Mouse (Mus musculus) forelimb bud, embryonic 11.5 days (tissue): Measurements from ENCODE around the gene Inpp5a.

ENCODE experiments used
- DNase-seq: peaks from one replicate; pipeline ENCODE4 v3.0.0-alpha.2; 2012; ENCODE audit warnings: low read depth, low spot score

The Inpp5a gene

DNA sequence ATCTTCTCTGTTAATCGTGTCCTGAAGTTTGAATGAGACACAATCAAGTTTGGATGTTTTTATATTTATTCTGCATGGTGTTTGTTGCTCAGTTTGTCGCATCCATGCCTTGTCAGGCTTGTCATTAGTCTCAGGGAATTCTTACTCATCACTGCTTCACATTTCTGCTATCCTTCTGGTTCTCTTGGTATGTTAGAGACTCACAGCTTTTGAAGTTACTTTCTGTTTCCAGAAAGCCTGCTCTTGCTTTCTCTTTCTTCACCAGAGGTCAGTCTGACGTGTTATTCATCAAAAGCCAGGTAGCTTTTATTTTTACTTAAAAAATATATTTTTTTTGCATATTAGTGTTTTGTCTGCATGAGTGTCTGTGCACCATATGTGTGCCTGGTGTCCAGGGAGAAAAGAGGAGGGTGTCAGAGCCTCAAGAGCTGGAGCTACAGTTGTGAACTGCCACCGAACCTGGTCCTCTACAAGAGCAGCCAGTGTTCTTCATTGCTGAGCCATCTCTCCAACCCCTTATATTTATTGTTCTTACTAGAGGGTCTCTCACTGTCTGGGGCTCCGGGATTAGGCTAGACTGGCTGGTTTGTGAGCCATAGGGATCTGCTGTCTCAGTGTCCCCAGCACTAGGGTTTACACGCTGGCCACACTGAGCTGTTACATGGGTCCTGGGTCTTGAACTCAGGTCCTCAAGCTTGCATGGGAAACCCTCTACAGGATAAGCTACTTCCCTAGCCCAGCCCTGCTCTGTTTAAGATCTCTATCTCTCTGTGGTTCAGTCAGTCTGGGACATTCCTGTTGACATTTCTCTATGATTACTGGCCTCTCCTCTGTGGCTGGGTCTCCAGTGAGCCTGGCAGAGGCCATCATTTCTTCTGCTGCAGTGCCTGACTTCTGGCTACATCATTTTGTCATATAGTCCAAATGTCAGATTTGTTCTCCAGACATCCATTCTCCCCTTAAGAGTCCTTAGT lies 51.3 kb downstream of the Inpp5a start:
- no peak for DNase-seq

DNA sequence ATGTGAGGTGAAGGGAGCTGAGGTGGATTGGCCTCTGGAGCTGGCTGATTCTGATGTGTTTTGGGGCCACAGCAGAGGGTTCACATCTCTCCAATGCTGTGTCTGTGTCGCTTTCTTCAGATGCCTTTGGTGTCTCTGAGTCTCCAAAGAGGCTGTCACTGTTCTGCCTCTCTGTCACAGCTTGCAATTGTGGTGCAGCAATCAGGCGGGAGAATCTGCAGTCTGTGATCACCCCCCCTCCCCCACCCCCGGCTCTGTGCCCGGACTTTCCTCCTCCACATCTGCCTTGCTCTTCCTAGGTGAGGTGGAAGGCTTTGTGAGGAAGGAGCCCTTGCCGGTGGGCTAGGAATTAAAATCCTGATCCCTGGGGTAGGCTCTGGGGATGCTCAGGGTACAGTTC lies 52.1 kb downstream of the Inpp5a start:
- DNase-seq, result no peak

DNA sequence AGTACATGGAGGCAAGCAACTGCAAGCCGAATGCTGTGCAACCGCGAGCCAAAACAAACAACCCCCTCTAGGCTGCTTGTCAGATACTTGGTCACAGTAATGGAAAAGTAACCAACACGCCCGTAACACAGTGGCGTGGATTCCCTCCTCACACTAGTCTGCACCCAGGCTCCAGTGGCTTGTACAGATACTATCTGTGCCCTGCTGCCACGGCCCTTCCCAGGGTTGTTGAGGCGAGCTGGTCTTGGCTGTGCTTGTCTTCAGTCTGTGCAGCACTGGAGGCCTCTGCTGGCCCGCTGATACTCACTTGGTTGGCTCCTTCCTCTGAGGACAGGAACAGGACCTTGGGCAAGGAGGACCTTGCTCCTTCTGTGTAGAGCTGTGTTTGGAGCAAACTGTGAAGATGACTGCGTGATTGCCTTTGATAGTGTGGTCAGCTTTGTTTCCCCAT lies 52.9 kb downstream of the Inpp5a start:
- DNase-seq, result no peak

DNA sequence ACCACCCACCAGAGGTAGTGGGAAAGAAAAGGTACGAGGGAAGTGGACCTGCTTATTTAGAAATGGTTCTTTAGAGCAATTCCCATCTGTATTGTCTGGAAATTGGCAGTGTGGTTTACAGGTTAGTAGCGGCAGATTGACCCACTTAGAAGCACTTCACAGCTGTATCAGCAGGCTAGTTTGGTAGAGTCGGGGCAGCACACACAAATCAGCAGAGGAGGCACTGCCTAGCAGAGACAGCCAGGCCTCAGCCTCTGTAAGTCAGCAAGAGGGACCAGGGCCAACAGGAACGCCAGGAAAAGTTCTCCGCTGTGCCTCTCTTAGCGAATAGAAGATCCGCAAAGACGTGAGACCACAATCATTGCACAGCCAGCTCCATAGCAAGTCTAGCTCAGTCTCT lies 56.7 kb downstream of the Inpp5a start:
- DNase-seq, result no peak

DNA sequence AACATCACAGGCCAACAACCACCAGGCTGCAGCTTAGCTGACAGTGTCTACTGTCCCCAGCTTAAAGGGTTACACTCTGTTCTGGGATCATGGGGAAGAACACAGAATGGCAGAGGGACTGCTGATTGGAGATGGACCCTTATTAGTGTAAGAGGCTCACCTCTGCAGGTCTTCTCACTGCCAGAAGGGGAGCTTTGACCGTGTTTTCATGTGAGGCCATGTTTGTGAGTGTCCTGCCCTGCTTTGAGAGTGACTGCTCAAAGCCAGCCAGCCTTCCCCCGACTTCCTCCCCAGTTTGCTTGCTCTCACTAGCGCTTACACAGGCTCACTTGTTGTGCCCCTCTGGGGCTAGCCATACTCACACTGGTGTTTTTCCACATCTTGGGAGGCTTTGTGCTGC lies 58.5 kb downstream of the Inpp5a start:
- no peak for DNase-seq

DNA sequence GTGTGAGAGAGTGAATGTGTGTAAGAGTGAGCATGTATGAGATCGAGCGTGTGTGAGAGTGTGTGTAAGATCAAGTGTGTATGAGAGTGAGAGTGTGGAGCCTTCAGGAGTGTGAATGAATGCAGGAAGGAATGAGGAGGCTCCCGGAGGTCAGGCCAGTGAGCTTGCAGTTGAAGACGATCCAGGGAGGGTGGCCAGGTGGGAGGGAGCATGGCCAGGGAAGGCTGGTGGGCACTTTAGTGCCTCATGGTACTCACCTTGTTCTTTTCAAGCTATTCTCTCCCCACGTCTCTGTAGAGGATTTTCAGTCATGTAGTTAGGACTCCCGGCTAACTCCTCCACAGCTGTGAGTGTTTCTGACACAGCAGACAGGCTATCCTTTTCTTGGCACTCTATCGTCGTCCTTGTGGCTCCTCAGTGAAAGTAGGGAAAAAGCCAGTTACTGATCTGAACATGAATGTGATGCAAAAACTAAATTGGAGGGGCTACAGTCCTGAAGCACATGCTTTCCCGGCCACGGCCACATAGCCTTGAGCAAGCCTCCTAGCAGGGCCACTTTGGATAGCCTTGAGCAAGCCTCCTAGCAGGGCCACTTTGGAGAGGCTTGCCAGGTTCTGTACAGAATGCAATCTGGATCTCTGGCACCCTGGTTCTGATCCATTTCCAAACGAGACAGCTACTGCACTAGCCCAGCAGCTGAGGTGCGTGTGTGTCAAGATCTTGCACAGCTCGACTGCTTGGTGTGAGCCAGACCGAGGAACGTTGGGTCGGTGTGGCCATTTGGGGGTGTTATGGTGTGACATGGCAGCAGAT lies 61.5 kb downstream of the Inpp5a start:
- no peak for DNase-seq

DNA sequence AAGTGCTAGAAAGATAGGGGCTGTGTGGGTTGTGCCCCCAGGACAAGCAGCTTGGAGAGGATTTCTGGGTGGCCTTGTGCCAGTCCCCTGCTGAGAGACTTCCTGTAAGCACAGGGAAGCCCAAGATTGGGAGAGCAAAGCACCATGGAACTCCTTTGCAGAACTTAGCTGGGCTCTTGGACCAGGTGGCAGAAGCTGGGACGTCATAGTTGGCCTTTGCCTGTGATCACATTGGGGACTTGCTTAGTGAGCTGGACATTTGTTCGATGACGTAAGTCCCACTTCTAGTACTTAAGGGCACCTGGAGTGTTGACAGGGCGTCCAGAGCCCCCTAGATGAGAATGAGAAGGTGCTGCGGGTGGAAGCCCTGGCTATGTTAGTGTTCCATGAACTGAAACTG lies 62.8 kb downstream of the Inpp5a start:
- DNase-seq, result no peak

DNA sequence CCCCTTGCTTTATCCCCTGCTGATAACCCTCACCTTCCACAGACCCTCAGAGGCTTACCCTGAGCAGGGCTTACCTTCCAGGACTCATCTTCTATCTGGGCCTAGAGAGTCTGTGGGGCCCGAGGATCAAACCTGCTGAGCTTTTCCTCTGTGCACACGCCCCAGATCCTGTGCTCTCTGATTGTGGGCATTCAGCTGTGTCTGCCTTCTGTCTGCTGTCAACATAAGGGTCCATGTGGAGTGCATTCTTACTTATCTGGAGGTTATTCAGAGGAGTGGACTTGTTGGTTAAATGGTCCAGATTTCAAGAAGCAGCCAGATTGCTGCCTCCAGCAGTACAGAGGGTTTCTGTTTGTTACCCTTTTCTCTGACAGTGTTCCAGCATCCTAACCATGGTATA lies 63.3 kb downstream of the Inpp5a start:
- no peak for DNase-seq

DNA sequence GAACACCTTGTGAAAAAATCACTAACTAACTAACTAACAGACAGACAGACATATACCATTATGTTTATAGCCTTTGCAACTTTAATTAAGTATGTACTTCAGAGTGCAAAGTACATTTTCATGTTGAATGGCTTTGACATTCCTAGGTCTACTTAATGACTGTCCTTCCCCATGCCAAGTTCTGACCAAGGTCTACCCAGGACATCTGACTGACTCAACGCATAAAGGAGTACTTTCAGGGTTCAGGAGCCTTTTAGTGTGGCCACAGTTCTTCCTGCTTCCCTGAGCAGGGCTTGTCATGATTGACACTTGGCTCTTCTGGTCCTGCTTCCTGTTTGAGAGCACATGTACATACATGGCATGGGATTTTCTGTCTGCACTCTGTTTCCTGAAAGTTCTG lies 64.3 kb downstream of the Inpp5a start:
- no peak for DNase-seq

DNA sequence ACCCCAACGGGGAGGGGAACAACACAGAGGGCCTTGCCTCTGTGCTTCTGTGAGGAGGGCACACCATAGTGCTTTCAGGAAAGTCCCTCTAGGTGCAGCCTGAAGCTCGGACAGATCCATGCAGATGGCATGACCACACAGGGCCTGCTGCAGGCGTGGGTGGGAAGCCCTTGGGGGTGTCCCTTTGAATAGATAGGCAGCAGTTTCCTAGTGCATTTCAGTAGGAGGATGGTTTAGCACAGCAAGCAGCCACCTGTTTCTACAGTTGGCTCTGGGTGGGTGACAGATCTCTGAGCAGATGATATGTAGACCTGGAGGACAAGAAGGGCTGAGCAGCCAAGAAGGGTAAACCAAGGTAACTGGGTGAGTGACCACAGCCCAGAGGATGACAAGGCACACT lies 65.4 kb downstream of the Inpp5a start:
- no peak for DNase-seq

DNA sequence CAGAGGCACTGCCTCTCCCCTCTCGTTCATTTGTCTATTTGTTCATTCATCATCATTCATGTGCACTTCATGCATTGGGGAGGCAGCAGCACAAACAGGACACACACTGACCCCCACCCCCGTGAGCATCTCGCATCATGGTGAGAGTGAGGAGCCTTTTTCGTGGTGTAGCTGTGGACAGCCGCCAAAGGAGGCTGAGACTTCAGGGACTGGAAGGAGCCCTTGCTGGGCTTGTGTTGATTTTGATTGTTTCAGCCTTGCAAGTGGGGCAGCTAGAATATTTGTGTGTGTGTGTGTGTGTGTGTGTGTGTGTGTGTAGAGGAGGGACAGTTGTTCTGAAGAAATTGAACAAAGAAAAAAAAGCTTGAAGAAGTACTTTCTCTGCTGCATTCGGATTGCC lies 67.8 kb downstream of the Inpp5a start:
- DNase-seq, result no peak

DNA sequence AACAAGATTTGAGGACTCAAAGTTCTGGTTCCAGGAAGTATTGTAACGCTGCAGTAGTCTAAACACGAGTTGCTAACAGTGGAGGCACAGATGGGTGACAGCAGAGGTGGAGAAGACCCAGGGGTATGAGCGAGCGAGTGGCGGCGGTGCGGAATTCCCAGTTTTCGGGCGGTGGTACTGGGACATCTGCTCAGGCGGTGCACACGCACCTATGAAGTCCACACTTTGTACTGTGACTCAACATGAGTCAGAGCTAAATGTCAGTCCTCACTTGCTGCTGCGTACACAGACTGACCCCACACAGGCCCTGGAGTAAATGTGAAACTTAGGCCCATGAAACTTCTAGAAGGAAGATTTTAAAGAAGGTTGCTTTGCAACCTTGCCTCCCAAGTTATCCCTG lies 72.4 kb downstream of the Inpp5a start:
- no peak for DNase-seq

DNA sequence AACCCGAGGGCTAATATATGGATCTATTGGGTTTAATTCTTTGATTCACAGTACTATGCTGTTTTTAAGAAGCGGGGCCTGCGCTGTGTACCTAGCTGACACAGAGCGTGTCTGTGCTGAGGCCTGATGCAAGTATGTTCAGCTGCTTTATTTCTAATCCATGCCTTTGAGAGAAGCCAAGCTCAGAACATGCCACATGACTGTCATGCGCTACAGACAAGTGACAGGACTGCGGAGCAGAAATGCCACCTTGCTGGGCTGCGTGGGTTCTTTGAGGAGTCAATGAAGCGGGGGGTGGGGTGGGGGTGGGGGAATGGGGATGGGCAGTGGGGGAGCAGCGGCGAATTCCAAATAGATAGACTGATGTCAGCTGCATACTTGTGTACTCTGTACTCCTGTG lies 73.2 kb downstream of the Inpp5a start:
- no peak for DNase-seq

DNA sequence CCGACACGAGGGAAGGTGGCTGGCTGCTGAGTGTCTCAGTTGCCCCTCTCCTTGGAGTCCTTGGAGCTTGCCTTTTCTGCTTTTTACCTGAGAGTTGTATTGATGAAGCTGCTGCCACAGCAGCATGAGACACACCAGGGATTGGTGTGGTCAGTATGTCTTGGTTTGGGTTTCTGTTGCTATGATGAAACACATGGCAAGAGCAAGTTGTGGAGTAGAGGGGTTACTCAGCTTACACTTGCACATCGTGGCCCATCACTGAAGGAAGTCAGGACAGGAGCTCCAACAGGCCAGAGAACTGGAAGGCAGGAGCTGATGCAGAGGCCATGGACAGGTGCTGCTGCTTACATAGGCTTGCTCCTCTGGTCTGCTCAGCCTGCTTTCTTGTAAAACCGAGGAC lies 76.6 kb downstream of the Inpp5a start:
- DNase-seq, result no peak

DNA sequence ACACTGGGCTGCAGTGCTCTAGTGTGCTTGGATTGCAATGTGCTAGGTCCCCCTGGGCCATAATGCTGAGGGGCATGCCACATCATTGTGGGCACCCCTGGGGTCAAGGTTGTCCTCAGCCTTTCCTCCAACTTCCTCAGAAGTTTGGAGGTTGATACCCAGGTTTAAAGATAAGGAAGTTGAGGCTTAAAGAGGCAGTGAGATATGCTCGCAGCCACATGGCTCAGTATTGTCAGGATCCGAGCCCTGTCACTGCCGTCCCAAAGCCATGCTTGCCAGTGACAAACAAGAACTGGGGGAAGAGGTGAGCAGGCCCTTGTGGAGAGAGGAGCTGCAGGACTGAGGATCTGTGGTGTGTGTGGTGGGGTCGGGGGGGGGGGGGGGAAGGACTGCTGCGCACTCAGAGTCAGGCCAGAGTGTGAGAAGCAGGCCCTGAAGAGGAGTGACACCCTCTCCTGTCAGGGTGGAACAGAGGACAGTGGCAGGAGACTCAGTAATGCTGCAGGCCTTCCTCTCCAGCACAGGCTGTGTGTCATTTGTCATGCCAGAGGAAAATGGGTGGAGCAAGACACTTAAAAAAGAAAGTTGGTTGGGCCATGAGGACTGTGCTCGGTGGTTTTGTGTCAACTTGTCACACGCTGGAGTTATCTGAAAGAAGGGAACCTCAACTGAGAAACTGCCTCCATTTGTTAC lies 77.7 kb downstream of the Inpp5a start:
- DNase-seq, result no peak

DNA sequence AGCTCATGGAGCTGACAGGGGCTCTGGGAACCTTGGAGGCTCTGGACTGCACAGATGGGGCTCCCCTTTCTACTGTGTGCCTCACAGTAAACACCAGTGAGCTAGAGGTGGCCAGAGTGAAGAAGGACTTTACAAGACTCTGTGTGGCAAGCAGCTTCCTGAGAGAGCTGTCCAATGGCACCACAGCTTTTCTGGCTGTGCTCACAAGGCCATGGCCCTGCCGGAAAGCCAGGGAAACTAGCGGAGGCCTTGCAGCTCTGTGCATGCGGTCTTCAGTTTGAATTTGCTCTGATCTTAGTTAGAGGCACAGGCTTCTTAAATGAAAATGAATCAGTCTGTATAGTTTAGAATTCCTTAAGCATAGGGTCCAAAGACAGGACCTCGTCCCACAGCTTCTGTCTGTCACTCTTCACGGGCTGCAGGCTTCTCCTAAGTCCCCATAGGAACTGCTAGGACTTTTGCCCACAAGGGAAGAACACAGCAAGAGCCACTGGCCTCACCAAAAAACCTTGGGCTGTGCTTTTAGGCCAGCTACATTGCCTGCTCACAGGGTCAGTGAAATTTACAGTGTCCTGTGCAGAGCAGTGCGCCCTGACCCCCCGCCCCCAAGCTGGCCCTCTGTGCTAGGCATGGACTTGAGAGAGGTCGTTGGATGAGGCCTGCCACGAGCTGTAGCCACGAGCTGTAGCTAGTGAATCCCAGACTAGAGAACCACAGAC lies 78.4 kb downstream of the Inpp5a start:
- no peak for DNase-seq

DNA sequence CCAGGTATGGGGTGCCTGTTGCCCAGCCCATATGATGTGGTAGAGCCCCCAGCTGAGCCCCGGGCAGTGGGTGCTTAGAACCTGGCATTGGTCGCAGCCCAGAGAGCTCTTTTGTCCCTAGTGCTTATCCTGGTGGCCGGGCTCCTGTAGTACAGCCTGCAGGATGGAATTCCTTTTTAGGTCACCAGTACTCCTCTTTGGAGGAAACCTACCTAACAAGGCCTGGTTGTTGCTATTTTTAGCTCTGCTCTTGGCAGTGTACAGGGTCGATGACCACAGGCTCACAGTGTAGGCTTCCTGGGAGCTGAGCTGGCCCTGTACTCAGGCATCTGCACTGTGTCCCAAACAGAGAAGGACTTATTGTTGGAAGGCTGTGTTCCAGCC lies 79.0 kb downstream of the Inpp5a start:
- no peak for DNase-seq

DNA sequence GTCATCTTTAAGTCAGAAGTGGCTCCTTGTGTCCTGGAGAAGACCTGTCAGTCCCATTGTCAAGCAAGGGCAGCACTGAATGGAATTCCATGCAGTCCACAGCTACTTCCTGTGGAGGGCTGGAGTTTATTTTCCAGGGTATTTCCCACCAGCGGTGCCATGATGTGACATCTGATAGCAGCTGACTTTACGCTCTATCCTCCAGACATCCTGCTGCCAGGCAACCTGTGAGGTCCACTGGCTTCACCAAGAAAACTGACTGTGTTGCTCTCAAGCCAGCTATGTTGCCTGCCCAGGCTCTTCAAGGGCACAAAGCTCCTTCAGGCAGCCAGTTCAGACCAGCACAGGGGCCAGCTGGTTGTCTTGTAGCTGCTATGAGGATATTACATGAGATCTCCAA lies 79.5 kb downstream of the Inpp5a start:
- DNase-seq, result no peak

DNA sequence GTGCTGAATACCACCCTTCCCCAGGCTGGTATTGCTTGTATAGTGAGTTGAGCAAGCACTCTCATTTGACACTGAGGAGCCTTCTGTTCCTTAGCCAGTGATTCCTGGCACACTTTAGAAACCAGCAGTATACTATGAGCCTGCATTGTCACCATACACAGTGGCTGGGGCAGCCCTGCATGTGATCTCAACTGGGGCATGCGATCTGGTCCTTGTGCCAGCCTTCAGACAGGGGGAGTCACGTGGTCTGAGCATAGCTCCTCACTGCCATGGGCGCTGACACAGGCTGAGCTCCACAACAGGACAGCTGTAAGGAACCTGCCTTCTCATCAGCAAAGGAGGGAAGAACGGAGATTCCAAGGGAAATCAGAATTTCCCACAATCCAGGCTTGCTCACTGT lies 80.5 kb downstream of the Inpp5a start:
- DNase-seq, result no peak

DNA sequence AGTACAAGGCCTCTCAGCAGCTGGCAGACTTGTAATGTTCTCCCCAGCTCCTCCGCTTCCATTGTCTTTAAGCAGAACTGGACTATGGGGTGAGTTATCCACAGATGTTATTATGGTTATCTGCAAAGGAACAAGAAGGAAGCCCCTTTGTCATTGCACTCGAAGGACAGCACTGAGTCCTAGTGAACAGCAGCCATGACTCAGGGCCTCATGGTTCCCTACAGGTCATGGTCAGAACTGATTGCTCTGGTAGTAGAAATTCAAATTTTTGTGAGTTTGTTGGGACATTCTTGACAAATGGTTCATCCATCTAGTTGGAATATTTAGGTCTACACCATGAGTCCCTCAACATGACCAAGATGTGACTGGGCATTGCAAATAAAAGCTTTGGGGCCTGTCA lies 81.6 kb downstream of the Inpp5a start:
- no peak for DNase-seq

DNA sequence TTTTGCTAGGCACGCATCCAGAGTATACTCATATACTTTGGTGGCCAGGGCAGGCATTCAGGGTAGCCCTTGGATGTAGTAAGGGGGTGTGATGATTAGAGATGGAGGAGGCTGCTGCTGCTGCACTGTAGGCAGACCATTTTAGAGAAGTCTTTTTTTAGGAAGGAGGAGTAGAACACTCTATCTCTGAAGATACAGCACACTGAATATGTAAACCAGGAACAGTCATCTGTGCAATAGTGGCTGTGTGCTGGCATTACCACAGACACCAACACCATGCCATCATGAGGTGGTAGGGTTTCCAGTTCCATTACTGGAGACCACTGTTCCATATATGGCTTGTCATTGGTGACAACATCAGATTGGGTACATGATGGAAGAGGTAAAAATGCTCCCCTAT lies 83.1 kb downstream of the Inpp5a start:
- DNase-seq, result no peak
